Mouse (Mus musculus) forebrain, embryonic 15.5 days (tissue): ENCODE data around the gene Best1. TPM values are rescaled to one million over a fixed set of nuclear protein-coding genes. Genes with fewer than 3 reads are reported as not detected.

Experiments
- polyA plus RNA-seq: library from polyadenylated mRNA; unstranded; fragments of >200 nt; fragmentation: Nextera tagmentation; extraction: Ambion mirVana; gene quantifications from 2 replicates; pipeline ENCODE4 v1.2.1, GENCODE M21; 2015

Gene Best1
- polyA plus RNA-seq, 1 experiment from 2014 or later, result 1.3 TPM

Other genes starting within 250 kb of the Best1 start
- gene Scgb2a2, start 154.1 kb downstream of the Best1 start, polyA plus RNA-seq, result not detected in 2 replicates
- gene Incenp, start 102.1 kb downstream of the Best1 start, polyA plus RNA-seq, result 51.9 and 62.4 TPM in 2 replicates
- gene Fth1, start 21.0 kb downstream of the Best1 start, polyA plus RNA-seq, result 1,475 and 1,516 TPM in 2 replicates
- gene Rab3il1, start within 50 bp of the Best1 start, polyA plus RNA-seq, result 17.3 and 17.9 TPM in 2 replicates
- gene Fads3, start 39.9 kb upstream of the Best1 start, polyA plus RNA-seq, result 14.0 and 15.3 TPM in 2 replicates
- gene Fads2, start 100.1 kb upstream of the Best1 start, polyA plus RNA-seq, result 164 and 166 TPM in 2 replicates
- 158 and 166 TPM in 2 replicates for gene Fads1, start 181.3 kb upstream of the Best1 start, polyA plus RNA-seq
- gene Tmem258, start 202.4 kb upstream of the Best1 start, polyA plus RNA-seq, result 397 and 403 TPM in 2 replicates
- 54.7 and 58.4 TPM in 2 replicates for gene Fen1, start 202.5 kb upstream of the Best1 start, polyA plus RNA-seq
- gene Myrf, start 239.1 kb upstream of the Best1 start, polyA plus RNA-seq, result 0.18 and 0.26 TPM in 2 replicates